Mouse (Mus musculus) heart, embryonic 13.5 days (tissue): ENCODE data around the gene Sult2a6. TPM values are rescaled to one million over a fixed set of nuclear protein-coding genes. Genes with fewer than 3 reads are reported as not detected.

Experiments
- ATAC-seq: fragments of 200-750 bp; cut with Nextera tagmentation; 2 replicates; pipeline ENCODE4 v1.8.0; 2017; ENCODE audit warnings: moderate TSS enrichment; ENCODE audit not compliant: insufficient number of reproducible peaks, low FRiP score, low TSS enrichment; ENCODE audit errors: extremely low read depth
- H3K27ac ChIP-seq: fragments of 300-500 bp; sonication (generic); replicated peaks from 2 replicates; pipeline ENCODE4 v1.5.1; 2015; ENCODE audit warnings: moderate library complexity, mild to moderate bottlenecking, inconsistent platforms
- H3K27me3 ChIP-seq: fragments of 300-500 bp; sonication (generic); replicated peaks from 2 replicates; pipeline ENCODE4 v1.6.1; 2015; ENCODE audit warnings: mild to moderate bottlenecking, inconsistent platforms
- H3K36me3 ChIP-seq: fragments of 300-500 bp; sonication (generic); 2 replicates; pipeline ENCODE4 v1.6.1; 2015; ENCODE audit warnings: mild to moderate bottlenecking, inconsistent platforms
- H3K4me1 ChIP-seq: fragments of 300-500 bp; sonication (generic); 2 replicates; pipeline ENCODE4 v1.6.1; 2015; ENCODE audit warnings: inconsistent platforms
- H3K4me2 ChIP-seq: fragments of 300-500 bp; sonication (generic); 2 replicates; pipeline ENCODE4 v1.6.1; 2015; ENCODE audit warnings: inconsistent platforms, mild to moderate bottlenecking, moderate library complexity
- H3K4me3 ChIP-seq: fragments of 300-500 bp; sonication (generic); 2 replicates; pipeline ENCODE4 v1.5.1; 2015; ENCODE audit warnings: moderate library complexity, mild to moderate bottlenecking, inconsistent platforms
- H3K9ac ChIP-seq: fragments of 300-500 bp; sonication (generic); 2 replicates; pipeline ENCODE4 v1.6.1; 2015; ENCODE audit warnings: inconsistent platforms, mild to moderate bottlenecking, moderate library complexity
- H3K9me3 ChIP-seq: fragments of 300-500 bp; sonication (generic); 2 replicates; pipeline ENCODE4 v1.6.1; 2016; ENCODE audit warnings: inconsistent platforms
- WGBS: fragments of 180-500 bp; shearing (Covaris S2); methylation state at CpG from one replicate; pipeline ENCODE4 v1.1.7; 2015; ENCODE audit warnings: mixed read lengths; 5-methylcytosine and 5-hydroxymethylcytosine counted together
- polyA plus RNA-seq: library from polyadenylated mRNA; unstranded; fragments of >200 nt; fragmentation: Nextera tagmentation; extraction: Ambion mirVana; gene quantifications from 2 replicates; pipeline ENCODE4 v1.2.1, GENCODE M21; 2015

Gene Sult2a6
- polyA plus RNA-seq: not detected in 2 replicates

DNA sequence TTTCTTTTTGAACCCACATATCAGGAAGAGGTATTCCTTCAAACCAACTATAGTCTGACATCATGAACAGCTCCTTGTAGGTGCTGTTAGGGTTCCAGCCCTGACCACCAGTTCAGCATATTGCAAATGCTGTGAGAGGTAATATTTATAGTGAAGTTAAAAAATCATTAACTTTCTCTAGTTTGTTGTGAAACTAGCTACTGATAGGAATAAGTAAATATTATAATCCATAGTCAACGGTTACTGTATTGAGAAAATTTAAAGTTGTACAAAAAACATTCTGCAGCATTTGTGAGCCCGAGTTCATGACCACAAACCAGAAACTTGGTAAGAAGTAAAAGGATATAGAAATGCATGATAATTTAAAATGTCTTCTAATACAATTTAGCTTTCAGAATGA is at the start of gene Sult2a6:
Sult2a6 (minus strand) TSS at position 101 of the 400 bp plus-strand sequence.
- Histone ChIP-seq H3K4me3 (no peak within 1 kb of the TSS), H3K9me3 (peaks cover 9% of the 10 kb centered on the region; the same call in 1 of the 2 replicates), H3K4me2 (no peak within 1 kb of the TSS), H3K36me3 (no peaks in the 10 kb centered on the region), H3K27me3 (no peaks in the 10 kb centered on the region), H3K27ac (no peak within 1 kb of the TSS), H3K9ac (no peak within 1 kb of the TSS), H3K4me1 (no peaks in the 10 kb centered on the region)
- WGBS: 62% methylated on average over 2 of the region's 2 CpGs
- no peak for ATAC-seq

DNA sequence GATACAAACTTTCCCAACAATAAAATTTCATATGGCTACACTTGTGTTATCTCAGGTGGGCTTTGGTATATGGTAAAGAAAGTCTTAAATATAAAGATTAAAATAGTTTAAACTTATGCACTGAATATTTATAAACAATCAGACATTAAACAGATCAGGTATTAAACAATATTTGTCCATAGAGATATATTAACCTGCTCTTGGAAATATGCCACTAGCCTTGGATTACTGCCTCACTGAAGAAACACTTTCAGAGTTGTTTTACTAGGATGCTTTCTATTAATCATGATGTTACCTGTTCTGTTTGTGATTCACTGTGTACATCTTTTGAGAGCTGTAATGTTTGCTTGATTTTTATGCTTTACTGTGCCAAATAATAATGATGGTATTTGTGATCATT is 39.4 kb downstream of the Sult2a6 start:
- no peaks in the 10 kb centered on the region for H3K27me3 ChIP-seq
- no peaks in the 10 kb centered on the region for H3K4me1 ChIP-seq
- no peak overlapping the region for H3K9ac ChIP-seq
- no peaks in the 10 kb centered on the region for H3K36me3 ChIP-seq
- no peak overlapping the region for H3K4me3 ChIP-seq
- no peak overlapping the region for H3K4me2 ChIP-seq
- ATAC-seq: no peak
- peaks cover 16% of the 10 kb centered on the region; the same call in 1 of the 2 replicates for H3K9me3 ChIP-seq
- no peak overlapping the region for H3K27ac ChIP-seq

DNA sequence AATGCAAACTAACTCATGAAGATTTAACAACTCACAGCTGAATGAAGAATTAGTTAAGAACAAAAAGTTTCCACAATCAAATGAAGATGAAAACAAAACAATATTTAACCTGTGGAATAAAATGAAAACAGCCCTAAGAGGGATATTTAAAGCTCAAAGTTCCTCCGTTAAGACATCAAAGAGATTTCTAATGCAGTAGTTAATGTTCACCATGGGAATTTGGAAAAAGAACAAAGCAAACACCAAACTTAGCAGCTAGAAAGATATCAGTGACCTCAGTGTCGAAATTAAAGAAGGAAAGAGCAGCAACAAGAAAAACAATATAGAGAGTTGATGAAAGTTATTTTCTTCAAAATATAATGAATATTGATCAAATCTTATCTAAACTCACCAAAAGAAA is 51.3 kb downstream of the Sult2a6 start:
- no peak overlapping the region for H3K4me2 ChIP-seq
- H3K4me1 ChIP-seq: no peaks in the 10 kb centered on the region
- no peak overlapping the region for H3K4me3 ChIP-seq
- no peak overlapping the region for H3K27ac ChIP-seq
- peaks cover 18% of the 10 kb centered on the region for H3K9me3 ChIP-seq
- 60% methylated on average over 2 of the region's 2 CpGs for WGBS
- no peaks in the 10 kb centered on the region for H3K27me3 ChIP-seq
- no peak for ATAC-seq
- H3K36me3 ChIP-seq: no peaks in the 10 kb centered on the region
- H3K9ac ChIP-seq: no peak overlapping the region

DNA sequence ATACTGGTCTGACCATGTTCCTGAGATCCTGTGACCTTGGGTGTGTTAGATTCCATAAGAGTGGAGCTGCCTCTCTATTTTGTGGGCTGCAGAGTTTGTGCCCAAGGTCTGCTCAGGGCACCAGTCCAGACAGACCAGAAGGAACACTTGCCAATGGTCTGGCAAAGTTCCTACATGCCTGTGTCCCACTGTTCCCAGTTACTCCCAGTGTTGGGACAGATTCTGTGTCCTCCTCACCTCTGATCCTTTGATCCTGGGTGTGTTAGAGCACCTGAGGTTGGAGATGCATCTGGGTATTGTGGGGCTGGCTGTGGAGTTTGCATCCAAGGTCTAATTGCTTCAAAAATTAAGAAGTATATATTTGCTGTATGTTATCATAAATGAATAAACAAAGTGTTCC is 52.2 kb downstream of the Sult2a6 start:
- H3K4me1 ChIP-seq: no peaks in the 10 kb centered on the region
- no peaks in the 10 kb centered on the region for H3K36me3 ChIP-seq
- ATAC-seq: no peak
- no peak overlapping the region for H3K27ac ChIP-seq
- peaks cover 15% of the 10 kb centered on the region for H3K9me3 ChIP-seq
- no peak overlapping the region for H3K9ac ChIP-seq
- H3K4me2 ChIP-seq: no peak overlapping the region
- H3K4me3 ChIP-seq: no peak overlapping the region
- H3K27me3 ChIP-seq: no peaks in the 10 kb centered on the region

Other genes starting within 250 kb of the Sult2a6 start
- gene Sult2a3, start 131.8 kb downstream of the Sult2a6 start, polyA plus RNA-seq: not detected in 2 replicates
- not detected in 2 replicates for gene Obox8, start 78.7 kb upstream of the Sult2a6 start, polyA plus RNA-seq
- not detected in 2 replicates for gene Sult2a8, start 191.9 kb upstream of the Sult2a6 start, polyA plus RNA-seq
- gene Sult2a7, start 239.4 kb upstream of the Sult2a6 start, polyA plus RNA-seq: not detected in 2 replicates